Mouse (Mus musculus): Measurements from ENCODE around the gene Fbxl3. TPM values are rescaled to one million over a fixed set of nuclear protein-coding genes. Genes with fewer than 3 reads are reported as not detected.

Gene Fbxl3
- polyA plus RNA-seq, 1 experiment = 28.3 TPM

Other genes starting within 250 kb of the Fbxl3 start
- gene Kctd12, start 116.9 kb downstream of the Fbxl3 start, polyA plus RNA-seq (2012; ENCODE audit: insufficient read depth, insufficient read length, missing spikeins) = 22.4 and 27.7 TPM in 2 replicates
- not detected in 2 replicates for gene Acod1, start 52.6 kb downstream of the Fbxl3 start, polyA plus RNA-seq (2012; ENCODE audit: insufficient read depth, insufficient read length, missing spikeins)
- gene Cln5, start 29.4 kb downstream of the Fbxl3 start, polyA plus RNA-seq (2012; ENCODE audit: insufficient read depth, insufficient read length, missing spikeins) = 20.9 and 27.2 TPM in 2 replicates
- 18.1 and 19.1 TPM in 2 replicates for gene Mycbp2, start 247.2 kb upstream of the Fbxl3 start, polyA plus RNA-seq (2012; ENCODE audit: insufficient read depth, insufficient read length, missing spikeins)